Mouse (Mus musculus) hindbrain, embryonic 11.5 days (tissue): ENCODE results near the gene Rbm20. TPM values are rescaled to one million over a fixed set of nuclear protein-coding genes. Genes with fewer than 3 reads are reported as not detected.

Source experiments
- ATAC-seq: fragments of 200-750 bp; cut with Nextera tagmentation; 2 replicates; pipeline ENCODE4 v1.8.0; 2017; ENCODE audit warnings: mild to moderate bottlenecking, moderate TSS enrichment, moderate library complexity; ENCODE audit not compliant: low FRiP score
- DNase-seq: peaks from one replicate; pipeline ENCODE4 v3.0.0-alpha.2; 2015; ENCODE audit warnings: low spot score
- H3K27ac ChIP-seq: fragments of 300-500 bp; sonication (generic); 2 replicates; pipeline ENCODE4 v1.5.1; 2014; ENCODE audit warnings: mild to moderate bottlenecking, low read depth, low read length
- H3K27me3 ChIP-seq: fragments of 300-500 bp; sonication (generic); 2 replicates; pipeline ENCODE4 v1.6.1; 2014; ENCODE audit warnings: mild to moderate bottlenecking, low read length, moderate library complexity, mixed read lengths; ENCODE audit not compliant: control insufficient read depth, insufficient read depth
- H3K36me3 ChIP-seq: fragments of 300-500 bp; sonication (generic); 2 replicates; pipeline ENCODE4 v1.6.1; 2014; ENCODE audit warnings: mild to moderate bottlenecking, low read length, moderate library complexity, mixed read lengths; ENCODE audit not compliant: control insufficient read depth, insufficient read depth
- H3K4me1 ChIP-seq: fragments of 300-500 bp; sonication (generic); replicated peaks from 2 replicates; pipeline ENCODE4 v1.6.1; 2014; ENCODE audit warnings: low read length, mixed read lengths; ENCODE audit not compliant: control insufficient read depth, insufficient read depth
- H3K4me2 ChIP-seq: fragments of 300-500 bp; sonication (generic); replicated peaks from 2 replicates; pipeline ENCODE4 v1.6.1; 2014; ENCODE audit warnings: mild to moderate bottlenecking, low read depth, low read length
- H3K4me3 ChIP-seq: fragments of 300-500 bp; sonication (generic); 2 replicates; pipeline ENCODE4 v1.5.1; 2014; ENCODE audit warnings: low read depth, low read length
- H3K9ac ChIP-seq: fragments of 300-500 bp; sonication (generic); 2 replicates; pipeline ENCODE4 v1.6.1; 2014; ENCODE audit warnings: low read depth, low read length
- H3K9me3 ChIP-seq: fragments of 300-500 bp; sonication (generic); 2 replicates; pipeline ENCODE4 v1.6.1; 2016; ENCODE audit warnings: low read length; ENCODE audit not compliant: control insufficient read depth
- WGBS: fragments of 180-500 bp; shearing (Covaris S2); extraction: QIAGEN DNeasy Blood & Tissue Kit; methylation state at CpG from one replicate; pipeline ENCODE4 v1.1.7; 2014; 5-methylcytosine and 5-hydroxymethylcytosine counted together
- polyA plus RNA-seq: library from polyadenylated mRNA; unstranded; fragments of >200 nt; fragmentation: Nextera tagmentation; extraction: Ambion mirVana; gene quantifications from 2 replicates; pipeline ENCODE4 v1.2.1, GENCODE M21; 2014

Gene Rbm20
- polyA plus RNA-seq, 1 experiment from 2014 or later, result 0.73 TPM

GRCm38 (mm10) chr19:53664831-53665230, 12.3 kb upstream of the Rbm20 start:
- H3K27ac ChIP-seq, result no peak overlapping the region
- DNase-seq, result no peak
- H3K4me2 ChIP-seq, result no peak overlapping the region
- WGBS, result 90% methylated on average over 9 of the region's 9 CpGs
- H3K9ac ChIP-seq, result no peak overlapping the region
- no peak for ATAC-seq
- H3K4me3 ChIP-seq, result no peak overlapping the region
- H3K4me1 ChIP-seq, result no peaks in the 10 kb centered on the region
- no peaks in the 10 kb centered on the region for H3K36me3 ChIP-seq
- H3K27me3 ChIP-seq, result no peaks in the 10 kb centered on the region
- H3K9me3 ChIP-seq, result no peaks in the 10 kb centered on the region

GRCm38 (mm10) chr19:53665391-53665790, 11.7 kb upstream of the Rbm20 start:
- DNase-seq (no peak), ATAC-seq (no peak)
- Histone ChIP-seq H3K4me1 (no peaks in the 10 kb centered on the region), H3K9me3 (no peaks in the 10 kb centered on the region), H3K9ac (no peak overlapping the region), H3K4me2 (no peak overlapping the region), H3K27me3 (no peaks in the 10 kb centered on the region), H3K4me3 (no peak overlapping the region), H3K36me3 (no peaks in the 10 kb centered on the region), H3K27ac (no peak overlapping the region)
- WGBS, result 80% methylated on average over 4 of the region's 4 CpGs

GRCm38 (mm10) chr19:53666708-53667107, 10.4 kb upstream of the Rbm20 start:
- WGBS, result 61% methylated on average over 8 of the region's 8 CpGs
- H3K4me2 ChIP-seq, result no peak overlapping the region
- no peak overlapping the region for H3K27ac ChIP-seq
- H3K9ac ChIP-seq, result no peak overlapping the region
- H3K4me3 ChIP-seq, result no peak overlapping the region
- no peaks in the 10 kb centered on the region for H3K27me3 ChIP-seq
- H3K9me3 ChIP-seq, result no peaks in the 10 kb centered on the region
- no peaks in the 10 kb centered on the region for H3K36me3 ChIP-seq
- ATAC-seq (no peak), DNase-seq (no peak)
- H3K4me1 ChIP-seq, result no peaks in the 10 kb centered on the region

- 0 out of 2 replicates have a peak, but pooled peaks cover 2% of the 10 kb centered on the region for H3K27me3 ChIP-seq
- no peak overlapping the region for H3K4me2 ChIP-seq
- H3K9ac ChIP-seq, result no peak overlapping the region
- no peak overlapping the region for H3K27ac ChIP-seq
- no peaks in the 10 kb centered on the region for H3K36me3 ChIP-seq
- ATAC-seq (no peak), DNase-seq (no peak)
- H3K4me3 ChIP-seq, result no peak overlapping the region
- H3K4me1 ChIP-seq, result no peaks in the 10 kb centered on the region
- no peaks in the 10 kb centered on the region for H3K9me3 ChIP-seq
- WGBS, result 90% methylated on average over 7 of the region's 7 CpGs
These were observed 8.3 kb upstream of the Rbm20 start for GRCm38 (mm10) chr19:53668821-53669220.

- Histone ChIP-seq H3K9me3 (no peaks in the 10 kb centered on the region), H3K4me3 (no peak overlapping the region), H3K4me1 (no peaks in the 10 kb centered on the region), H3K9ac (no peak overlapping the region), H3K36me3 (no peaks in the 10 kb centered on the region), H3K27ac (no peak overlapping the region), H3K4me2 (no peak overlapping the region), H3K27me3 (peaks cover 21% of the 10 kb centered on the region)
- no peak for DNase-seq
- ATAC-seq, result no peak
- WGBS, result 44% methylated on average over 12 of the region's 12 CpGs
These were observed 6.4 kb upstream of the Rbm20 start for GRCm38 (mm10) chr19:53670625-53671141.

GRCm38 (mm10) chr19:53671432-53671831, 5.7 kb upstream of the Rbm20 start:
- ATAC-seq (no peak), DNase-seq (no peak)
- Histone ChIP-seq H3K4me3 (no peak overlapping the region), H3K4me2 (no peak overlapping the region), H3K4me1 (no peaks in the 10 kb centered on the region; the same call in 1 of the 2 replicates), H3K9me3 (no peaks in the 10 kb centered on the region), H3K9ac (no peak overlapping the region), H3K27me3 (peaks cover 28% of the 10 kb centered on the region), H3K36me3 (no peaks in the 10 kb centered on the region), H3K27ac (no peak overlapping the region)
- WGBS, result 48% methylated on average over 3 of the region's 3 CpGs

GRCm38 (mm10) chr19:53674131-53674925, 2.8 kb upstream of the Rbm20 start:
- peaks cover 2% of the 10 kb centered on the region; the same call in 1 of the 2 replicates for H3K4me1 ChIP-seq
- ATAC-seq (no peak), DNase-seq (no peak)
- H3K9ac ChIP-seq, result no peak overlapping the region
- no peak overlapping the region for H3K27ac ChIP-seq
- H3K4me3 ChIP-seq, result no peak overlapping the region
- WGBS, result 39% methylated on average over 9 of the region's 9 CpGs
- H3K27me3 ChIP-seq, result peaks cover 42% of the 10 kb centered on the region
- H3K4me2 ChIP-seq, result no peak overlapping the region
- no peaks in the 10 kb centered on the region for H3K9me3 ChIP-seq
- no peaks in the 10 kb centered on the region for H3K36me3 ChIP-seq

GRCm38 (mm10) chr19:53676228-53676627, 878 bp upstream of the Rbm20 start:
- H3K9me3 ChIP-seq, result no peaks in the 10 kb centered on the region
- H3K27me3 ChIP-seq, result peaks cover 42% of the 10 kb centered on the region
- H3K4me3 ChIP-seq, result peak overlapping the region; percentile 66
- H3K9ac ChIP-seq, result peak overlapping the region; percentile 59; the same call in 1 of the 2 replicates
- H3K27ac ChIP-seq, result no peak overlapping the region
- ATAC-seq (peak; percentile 55; the same call in 1 of the 2 replicates), DNase-seq (peak; percentile 58)
- 2% methylated on average over 26 of the region's 26 CpGs for WGBS
- peaks cover 2% of the 10 kb centered on the region; the same call in 1 of the 2 replicates for H3K4me1 ChIP-seq
- H3K36me3 ChIP-seq, result no peaks in the 10 kb centered on the region
- peak overlapping the region; percentile 100 for H3K4me2 ChIP-seq

GRCm38 (mm10) chr19:53679194-53679593, 2.1 kb downstream of the Rbm20 start:
- Histone ChIP-seq H3K4me2 (no peak overlapping the region), H3K27me3 (peaks cover 36% of the 10 kb centered on the region), H3K4me1 (peaks cover 2% of the 10 kb centered on the region; the same call in 1 of the 2 replicates), H3K4me3 (no peak overlapping the region), H3K9ac (no peak overlapping the region), H3K36me3 (no peaks in the 10 kb centered on the region), H3K9me3 (no peaks in the 10 kb centered on the region), H3K27ac (no peak overlapping the region)
- 96% methylated on average over 9 of the region's 9 CpGs for WGBS
- ATAC-seq (no peak), DNase-seq (no peak)
